Mouse (Mus musculus) testis, postnatal 10 days (tissue): Measurements from ENCODE around the gene Clta.

Source experiments
- DNase-seq: peaks from one replicate; pipeline ENCODE4 v3.0.0; 2021; ENCODE audit warnings: low spot score

The Clta gene

DNA sequence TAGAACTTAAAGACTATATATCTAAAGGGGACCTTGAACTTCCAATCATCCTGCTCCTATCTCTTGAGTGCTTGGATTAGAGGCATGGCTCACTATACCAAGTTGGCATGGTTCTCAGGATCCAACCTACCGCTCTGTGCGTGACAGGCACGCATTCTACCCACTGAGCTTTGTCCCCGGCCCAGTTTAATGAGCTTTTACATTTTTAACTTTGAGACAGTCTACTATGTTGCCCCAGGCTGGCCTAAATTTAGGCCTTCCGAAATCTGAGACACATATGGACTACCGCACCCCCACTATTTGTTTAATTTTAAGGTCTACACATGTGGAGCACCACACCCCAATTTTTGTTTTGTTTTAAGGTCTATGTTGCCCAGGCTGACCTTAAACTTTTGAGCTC lies 23.4 kb upstream of the Clta start:
- DNase-seq, result peak; percentile 19

DNA sequence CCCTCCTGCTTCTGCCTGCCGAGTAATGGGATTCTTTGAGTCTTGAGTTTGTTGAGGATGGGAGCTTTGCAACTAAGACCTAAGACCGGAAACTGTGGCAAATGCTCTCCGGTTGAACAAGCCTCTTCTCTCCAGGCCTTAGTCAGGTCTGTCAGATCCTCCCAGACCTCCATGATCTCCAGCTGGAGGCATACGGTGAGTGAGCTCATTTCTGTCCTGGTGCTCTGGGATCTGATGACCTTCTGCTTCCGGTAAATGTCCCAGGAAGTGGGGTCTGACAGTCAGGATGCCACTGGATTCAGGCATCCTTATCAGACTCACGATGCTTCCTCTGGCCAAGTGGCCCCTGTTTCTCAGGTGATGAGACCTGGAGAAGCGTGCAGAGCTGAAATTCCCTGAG lies 23.0 kb upstream of the Clta start:
- DNase-seq, result peak; percentile 28

DNA sequence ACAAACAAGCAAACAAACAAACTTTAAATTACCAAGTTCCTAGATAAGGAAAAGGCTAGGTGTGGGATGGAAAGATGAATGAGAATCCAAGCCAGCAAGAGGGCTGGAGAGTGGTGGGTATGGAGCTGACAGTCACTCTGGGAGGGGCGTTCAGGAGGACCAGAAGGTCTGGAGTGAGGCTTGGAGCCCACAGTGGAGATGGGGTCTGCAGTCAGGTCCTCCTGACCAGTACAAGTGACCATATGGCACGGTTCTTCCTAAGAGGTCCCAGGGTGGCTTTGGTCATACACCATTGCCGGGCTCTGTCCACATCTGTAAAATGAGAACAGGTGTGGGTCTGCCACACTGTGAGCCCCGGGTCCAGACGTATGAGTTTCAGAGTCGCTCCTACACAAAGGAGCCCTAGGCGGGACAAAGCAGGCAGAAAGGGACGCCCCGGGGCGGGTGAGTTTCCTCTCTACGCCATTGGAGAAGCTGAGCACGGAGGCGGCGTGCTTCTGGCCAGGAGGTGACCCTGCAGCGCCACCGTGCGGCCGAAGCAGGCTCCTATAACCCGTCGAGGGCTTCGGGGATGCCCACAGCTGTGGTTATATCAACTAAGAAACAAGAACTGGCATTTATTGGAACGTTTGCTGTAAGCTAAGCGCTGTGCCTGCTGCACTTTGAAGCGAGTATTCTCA lies 22.1 kb upstream of the Clta start:
- peak; percentile 98 for DNase-seq

DNA sequence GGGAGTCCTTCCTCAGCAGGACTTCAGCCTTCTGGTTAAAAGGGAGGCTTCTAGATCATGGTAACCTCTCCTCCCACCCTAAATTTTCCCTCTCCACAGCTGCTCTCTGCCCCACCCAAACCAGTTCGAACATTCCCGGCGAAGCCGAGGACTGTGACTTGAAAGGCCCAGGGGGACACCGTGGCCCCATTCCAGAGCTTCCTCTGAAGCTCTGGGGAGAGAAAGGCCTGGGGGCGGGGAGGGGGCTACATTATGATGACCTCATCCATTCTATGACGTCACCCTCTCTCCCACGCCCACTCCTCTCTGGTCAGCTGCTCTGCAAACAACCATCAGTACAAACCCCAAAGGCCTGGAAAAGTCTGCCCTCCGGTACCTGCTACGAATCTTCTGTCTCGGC lies 21.1 kb upstream of the Clta start, which contains the start of gene Ccin:
TSS of gene Ccin (plus strand) at position 303 of the 400 bp plus-strand sequence.
- peak; percentile 56 for DNase-seq

DNA sequence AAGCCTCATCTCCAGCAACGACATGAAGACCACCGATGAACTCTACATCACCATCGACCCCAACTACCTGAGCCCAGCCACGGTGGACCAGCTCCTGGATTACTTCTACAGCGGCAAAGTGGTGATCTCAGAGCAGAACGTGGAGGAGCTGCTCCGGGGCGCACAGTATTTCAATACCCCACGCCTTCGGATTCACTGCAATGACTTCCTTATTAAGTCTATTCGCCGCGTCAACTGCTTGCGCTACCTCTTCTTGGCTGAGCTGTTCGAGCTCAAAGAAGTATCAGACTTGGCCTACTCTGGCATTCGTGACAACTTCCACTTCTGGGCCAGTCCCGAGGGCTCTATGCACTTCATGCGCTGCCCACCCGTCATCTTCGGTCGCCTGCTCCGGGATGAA lies 20.5 kb upstream of the Clta start:
- DNase-seq, result no peak

DNA sequence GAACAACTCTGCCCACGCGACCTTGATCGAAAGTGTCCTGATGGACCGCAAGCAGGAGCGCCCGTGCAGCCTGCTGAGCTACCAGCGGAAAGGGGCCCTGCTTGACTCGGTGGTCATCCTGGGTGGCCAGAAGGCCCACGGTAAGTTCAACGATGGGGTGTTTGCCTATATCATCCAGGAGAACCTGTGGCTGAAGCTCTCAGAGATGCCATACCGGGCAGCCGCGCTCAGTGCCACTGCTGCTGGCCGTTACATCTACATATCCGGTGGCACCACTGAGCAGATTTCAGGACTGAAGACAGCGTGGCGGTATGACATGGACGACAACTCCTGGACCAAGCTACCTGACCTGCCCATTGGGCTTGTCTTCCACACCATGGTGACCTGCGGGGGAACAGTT lies 19.9 kb upstream of the Clta start:
- no peak for DNase-seq

DNA sequence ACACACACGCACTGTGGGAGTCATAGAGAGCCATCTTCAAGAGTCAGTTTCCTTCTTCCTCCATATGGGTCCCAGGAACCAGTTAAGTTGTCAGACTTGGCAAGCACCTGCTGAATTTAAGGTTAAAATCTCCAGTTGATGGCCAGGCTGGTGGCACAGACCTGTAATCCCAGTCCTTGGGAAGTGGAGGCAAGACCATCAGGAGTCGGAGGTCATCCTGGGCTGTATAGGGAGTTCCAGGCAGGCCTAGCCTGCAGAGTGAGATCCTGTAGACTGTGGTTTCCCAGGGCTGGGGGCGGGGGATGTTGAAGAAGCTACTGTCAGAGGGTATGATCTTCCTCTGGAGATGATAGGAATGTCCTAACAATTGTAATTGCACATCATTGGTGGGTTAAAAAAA lies 15.3 kb upstream of the Clta start:
- no peak for DNase-seq

DNA sequence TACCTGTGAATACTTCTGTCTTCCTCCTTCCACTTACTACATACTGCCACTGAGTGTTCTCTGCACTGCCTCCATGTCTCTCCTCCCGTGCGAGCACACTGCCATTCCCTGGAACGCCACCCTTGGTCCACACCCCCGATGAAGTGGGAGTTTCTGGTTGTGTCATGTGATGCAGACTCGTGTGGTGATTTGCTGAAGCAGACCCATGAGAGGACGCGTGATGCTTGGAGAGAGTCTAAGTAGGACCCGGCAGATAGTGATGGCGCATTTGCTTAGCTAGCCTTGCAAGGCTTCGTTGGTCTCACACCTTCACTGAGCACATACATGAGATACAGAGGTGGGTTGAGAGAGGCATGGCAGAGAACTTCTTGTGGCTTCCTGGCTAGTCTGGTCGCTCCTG lies 11.2 kb upstream of the Clta start:
- DNase-seq, result no peak

DNA sequence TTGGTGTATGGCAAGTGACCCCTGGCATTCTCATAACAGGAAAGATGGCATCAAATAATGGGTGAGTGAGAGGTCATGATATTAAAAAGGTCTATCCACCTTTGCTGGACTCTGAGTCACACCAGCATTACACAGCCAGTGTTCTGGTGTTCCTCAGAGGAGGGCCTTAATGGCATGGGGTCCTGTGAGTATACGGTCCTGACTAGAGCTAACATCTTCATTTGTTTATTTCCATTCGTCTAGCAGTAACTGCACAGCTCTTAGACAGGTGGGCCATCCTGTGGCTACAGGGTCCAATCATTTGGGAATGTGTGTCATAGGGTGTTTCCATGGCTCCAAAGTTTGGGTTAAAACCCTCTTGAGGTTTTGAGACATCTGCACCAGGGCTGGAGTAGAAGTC lies 9.9 kb upstream of the Clta start:
- DNase-seq, result no peak

DNA sequence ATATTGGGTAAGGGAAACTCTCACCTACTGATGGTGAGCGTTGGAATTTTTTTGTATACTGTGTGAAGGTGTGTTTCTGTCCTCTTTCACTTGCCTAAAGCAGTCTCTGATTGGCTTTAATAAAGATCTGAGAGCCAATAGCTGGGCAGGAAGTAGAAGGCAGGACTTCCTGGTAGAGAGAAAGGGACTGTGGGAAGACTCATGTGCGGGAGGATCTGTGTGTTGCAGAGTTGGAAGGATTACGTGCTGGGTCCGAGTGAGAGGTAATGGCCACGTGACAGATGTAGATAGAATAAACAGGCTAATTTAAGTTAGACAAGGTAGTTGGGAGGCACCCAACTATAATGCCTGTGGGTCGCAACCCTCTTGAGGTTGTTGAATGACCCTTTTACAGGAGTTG lies 630 bp upstream of the Clta start:
- DNase-seq, result no peak

DNA sequence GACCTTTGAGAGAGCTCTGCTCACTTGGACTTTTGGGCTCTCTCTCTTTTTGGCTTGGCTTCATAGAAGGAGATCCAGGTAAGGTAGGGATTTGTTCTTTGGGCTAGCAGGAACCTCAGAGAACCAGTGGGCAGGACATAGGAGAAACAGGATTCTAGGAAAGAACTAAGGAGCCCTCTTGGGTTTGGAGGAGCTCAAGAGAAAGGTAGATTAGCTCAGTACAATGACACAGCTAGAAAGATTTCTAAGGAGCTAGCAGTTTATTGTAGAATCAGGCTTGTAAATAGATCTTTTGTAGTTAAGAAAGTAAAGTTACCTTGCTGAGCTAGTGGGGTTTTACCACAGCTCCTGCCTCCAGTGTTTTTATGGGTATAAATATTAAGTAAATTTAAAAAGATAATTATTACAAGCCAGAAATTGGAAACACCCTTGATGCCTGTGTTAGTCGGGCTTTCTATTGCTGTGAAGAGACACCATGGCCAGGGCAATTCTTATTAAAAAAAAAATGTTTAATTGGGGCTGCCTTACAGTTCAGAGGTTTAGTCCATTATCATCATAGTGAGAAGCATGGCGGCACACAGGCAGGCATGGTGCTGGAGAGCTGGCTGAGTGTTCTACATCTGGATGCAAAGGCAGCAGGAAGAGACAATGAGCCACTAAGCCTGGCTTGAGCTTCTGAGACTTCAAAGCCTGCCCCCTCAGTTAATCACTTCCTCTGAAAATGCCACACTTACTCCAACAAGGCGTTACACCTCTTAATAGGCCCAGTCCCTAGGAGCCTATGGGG lies 564 bp downstream of the Clta start:
- DNase-seq, result no peak

DNA sequence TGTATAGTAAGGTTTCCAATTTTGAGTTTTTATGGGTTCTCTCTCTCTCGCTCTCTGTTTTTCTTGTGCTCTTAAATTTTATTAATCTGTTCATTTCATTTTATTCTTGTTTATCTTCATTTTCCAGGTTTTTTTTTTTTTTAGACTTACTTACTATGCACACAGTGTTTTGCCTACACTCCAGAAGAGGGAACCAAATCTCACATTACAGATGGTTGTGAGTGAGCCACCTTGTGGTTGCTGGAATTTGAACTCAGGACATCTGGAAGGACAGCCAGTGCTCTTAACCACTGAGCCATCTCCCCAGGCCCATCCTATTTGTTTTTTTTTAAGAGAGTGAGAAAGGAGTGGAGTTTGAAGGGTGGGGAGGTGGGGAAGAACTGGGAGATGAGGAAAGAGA lies 5.9 kb downstream of the Clta start:
- DNase-seq, result no peak

DNA sequence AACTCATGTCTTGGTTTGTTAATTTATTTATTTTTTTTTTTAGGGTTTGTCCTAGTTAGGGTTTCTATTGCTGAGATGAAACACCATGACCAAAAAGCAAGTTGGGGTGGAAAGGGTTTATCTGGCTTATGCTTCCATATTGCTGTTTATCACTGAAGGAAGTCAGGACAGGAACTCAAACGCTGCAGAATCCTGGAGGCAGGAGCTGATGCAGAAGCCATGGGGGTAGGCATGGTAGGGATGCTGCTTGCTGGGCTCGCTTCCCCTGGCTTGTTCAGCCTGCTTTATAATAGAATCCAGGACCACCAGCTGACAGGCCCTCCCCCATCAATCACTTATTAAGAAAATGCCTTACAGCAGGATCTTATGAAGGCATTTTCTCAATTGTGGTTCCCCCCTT lies 6.6 kb downstream of the Clta start:
- no peak for DNase-seq

DNA sequence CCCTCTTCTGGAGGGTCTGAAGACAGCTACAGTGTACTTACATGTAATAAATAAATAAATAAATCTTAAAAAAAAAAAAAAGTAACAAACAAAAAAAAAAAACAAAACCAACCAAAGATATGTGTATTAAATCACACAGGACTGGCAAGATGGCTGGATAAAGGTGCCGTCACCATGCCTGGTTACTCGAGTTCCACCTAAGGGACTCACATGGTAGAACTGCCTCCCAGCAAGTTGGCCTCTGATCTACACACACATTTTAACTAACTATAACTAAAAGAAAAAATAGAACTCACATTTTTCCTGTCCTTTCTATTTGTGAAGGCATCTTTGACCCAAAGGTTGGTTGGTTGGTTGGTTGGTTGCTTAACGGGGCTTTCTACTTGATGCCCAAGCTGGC lies 7.5 kb downstream of the Clta start:
- DNase-seq, result no peak

DNA sequence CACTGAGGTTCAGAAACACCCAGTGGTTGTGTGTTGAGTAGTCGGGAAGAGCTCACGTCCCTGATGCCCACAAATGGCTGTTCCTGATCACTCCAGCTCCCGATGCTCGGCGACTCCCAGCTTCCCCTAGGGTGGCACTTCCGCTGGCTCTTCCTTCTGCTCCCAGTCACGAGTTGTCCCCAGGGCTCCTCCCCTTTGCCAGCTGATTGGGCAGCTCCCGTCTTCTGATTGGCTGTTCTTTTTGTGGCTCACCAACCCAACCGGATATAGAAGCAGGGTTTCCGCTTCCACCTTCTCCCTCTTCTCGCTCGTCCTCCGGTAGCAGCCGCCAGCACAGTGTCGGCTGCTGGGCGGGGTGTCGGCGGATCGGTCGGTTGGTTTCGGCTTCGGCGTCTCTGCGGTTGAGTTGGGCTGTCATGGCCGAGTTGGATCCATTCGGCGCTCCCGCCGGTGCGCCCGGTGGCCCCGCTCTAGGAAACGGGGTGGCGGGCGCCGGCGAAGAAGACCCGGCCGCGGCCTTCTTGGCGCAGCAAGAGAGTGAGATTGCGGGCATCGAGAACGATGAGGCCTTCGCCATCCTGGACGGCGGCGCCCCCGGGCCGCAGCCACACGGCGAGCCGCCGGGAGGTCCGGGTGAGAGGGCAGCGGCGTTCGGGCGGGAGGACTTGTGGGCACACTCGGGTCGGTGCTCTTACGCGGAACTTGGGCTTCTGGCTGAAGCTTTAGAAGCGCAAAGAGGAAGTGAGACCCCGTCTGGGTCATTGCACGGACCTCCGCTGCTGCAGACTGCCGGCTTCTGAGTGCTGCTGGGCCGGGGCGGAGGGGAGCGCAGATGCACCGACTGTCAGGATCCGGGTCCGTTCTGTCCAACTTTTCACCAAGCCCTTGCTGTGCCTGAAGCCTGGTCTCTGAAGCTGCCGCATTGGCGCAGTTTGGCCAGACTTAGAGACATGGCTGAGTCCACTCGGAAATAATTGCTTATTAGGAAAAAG lies 8.4 kb downstream of the Clta start:
- peak; percentile 89 for DNase-seq

DNA sequence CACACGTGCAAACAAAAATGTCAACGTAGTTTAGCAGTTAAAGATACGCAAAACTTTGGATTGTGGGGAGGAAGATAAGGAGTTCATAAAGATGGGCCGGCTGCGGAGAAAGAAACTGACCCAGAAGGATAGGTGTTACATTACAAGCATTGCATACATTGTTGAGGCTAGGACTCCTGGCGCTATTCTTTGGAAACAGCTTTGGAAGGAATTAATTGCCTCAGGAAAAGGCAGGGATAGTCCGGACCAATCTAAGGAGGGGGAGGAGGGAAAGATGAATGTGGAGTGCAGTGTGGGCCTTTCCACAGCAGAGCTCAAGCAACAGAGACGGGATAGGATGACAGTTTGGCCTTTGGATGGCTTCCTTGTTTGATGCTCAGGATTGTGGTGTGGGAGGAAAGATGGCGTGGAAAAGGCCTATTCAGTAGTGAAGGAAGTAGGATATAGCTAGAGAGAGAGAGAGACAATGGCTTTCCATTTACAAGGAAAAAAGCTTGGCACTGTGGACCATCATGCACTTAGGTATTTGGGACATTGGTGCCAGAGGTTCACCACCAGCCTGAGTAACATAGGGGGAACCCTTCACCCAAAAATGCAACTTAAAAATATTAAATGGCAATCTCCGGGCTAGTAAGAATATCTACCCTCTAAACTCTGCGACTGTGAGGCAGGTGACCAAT lies 9.3 kb downstream of the Clta start:
- DNase-seq, result no peak

DNA sequence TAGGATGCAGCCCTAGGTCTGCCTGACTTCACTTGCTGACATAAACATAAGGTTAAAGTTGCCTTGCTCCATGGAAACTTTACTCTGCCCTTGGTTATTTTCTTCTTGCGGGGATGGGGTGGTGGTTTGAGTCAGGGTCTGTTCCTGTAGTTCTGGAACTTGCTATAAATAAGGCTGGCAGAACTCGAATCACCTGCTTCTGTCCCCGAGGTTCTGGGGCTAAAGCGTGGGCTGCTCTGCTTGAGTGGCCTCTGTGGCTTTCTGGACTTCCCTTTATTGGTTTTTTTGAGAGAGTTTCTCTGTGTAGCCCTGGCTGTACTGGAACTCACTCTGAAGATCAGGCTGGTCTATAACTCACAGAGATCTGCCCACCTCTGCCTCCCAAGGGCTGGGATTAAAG lies 11.8 kb downstream of the Clta start:
- DNase-seq, result no peak

DNA sequence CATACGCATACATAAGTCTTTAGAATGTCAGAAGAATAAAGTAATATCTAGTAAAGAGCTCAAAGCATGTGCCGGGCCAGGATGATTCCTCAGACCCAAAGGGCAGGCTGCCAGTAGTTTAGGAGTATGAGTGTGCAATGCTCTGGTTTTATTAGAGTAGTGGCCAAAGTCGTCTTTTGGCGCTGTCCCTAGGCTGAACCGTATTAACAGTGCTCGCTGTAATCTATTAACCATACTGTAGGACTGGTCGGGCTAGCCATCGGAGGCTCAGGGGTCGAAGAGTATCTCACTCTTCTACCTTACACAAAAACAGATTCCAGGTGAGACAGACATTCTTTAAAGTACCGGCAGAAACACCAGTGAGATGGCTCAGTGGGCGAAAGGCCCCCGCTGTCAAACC lies 12.5 kb downstream of the Clta start:
- no peak for DNase-seq

DNA sequence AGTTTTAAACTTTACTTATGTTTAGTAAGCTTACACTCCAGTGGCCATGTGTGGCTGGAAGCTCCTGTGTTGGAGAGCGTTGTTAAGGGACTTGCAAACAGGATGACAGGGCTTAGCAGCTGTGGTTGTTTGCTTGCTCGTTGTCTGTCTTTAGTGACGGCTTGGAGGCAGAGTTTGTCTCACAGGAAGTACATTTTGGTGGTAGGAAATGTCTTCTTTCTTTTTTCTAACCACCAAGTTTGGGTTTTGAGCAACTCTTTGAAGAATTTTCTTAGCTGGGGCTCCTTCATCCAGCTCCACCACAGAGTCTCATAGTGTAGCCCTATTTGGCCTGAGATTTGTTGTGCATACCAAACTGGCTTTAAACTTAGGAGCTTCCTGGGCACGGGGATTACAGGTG lies 18.1 kb downstream of the Clta start:
- DNase-seq, result no peak

DNA sequence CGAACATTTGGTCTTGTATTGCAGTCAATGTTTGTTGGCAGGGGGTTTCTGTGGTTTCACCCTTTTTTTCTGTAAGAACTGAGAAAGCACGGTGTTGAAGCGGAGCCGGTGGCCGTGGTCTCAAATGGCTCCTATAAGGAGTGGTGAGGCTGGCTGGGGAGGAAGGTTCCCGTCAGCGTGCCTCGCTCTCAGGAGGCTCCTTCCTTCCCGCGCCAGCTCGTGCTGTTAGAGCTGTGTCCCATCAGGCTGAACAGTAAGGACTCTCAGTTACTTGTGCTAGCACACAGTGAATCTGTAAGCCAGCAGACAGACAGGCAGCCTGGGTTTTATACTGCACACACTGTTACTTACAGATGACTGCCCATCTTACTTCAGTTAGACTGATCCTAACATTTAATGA lies 18.5 kb downstream of the Clta start:
- DNase-seq, result no peak

DNA sequence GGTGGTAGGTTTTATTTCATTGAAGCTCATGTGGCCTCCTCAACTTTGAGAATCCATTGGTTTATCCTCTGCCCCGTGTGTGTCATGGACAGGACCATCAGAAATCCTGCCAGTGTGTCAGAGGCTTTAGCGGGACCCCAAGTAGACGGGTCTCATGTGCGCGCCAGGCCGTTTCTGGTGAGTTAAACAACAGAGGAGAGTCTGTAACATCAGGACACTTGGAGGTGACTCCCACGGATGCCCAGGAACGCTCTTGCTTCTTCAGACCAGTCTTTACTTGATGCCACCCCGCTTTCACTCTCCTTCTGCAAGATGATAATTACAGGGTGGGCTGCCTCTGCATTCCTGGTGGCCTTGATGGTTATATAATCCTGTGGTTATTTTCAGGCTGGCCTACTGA lies 19.4 kb downstream of the Clta start:
- no peak for DNase-seq

DNA sequence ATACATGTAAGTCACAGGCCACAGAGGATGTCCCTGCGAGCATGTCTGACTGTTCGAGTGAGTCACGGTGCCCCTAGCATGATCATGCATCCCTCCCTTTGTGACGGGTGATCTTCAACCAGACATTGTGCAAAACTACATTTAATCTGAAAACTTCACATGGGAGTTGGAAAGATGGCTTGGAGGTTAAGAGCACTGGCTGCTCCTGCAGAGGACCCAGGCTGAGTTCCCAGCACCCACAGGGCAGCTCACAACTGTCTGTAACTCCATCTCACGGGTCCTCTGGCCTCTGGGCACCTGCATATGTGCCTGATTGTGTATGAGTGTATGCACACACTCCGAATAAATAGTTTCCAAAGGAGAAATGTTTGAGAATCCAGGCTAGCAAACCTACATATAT lies 20.0 kb downstream of the Clta start:
- DNase-seq, result no peak
